Mouse (Mus musculus): ENCODE results near the gene Fzd1. TPM values are rescaled to one million over a fixed set of nuclear protein-coding genes. Genes with fewer than 3 reads are reported as not detected.

The Fzd1 gene
- 33.2 and 38.9 TPM in 2 replicates for polyA plus RNA-seq (2015; fragmentation: Nextera tagmentation; extraction: Ambion mirVana)

DNA sequence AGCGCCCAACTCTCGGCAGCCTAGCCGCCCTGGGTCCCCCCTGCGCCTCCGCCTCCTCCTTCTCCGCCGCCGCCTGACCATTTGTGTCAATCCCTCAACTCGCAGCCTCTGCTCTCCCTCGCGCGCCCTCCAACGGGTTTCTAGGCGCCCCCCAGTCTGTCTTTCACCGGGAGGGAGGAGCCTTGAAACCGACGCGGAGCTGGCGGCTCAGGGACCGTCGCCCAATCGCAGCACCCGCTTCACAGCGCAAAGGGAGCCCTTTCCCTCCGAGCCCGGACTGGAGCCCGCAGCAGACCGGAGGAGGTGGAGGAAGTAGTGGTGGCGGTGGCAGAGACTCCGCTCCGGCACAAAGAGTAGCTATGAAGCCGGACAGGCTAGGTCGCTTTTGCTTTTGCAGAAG lies at the start of gene Fzd1:
Fzd1 (minus strand) TSS at position 134 of the 400 bp plus-strand sequence.
- peak within 1 kb of the TSS; percentile 89 for H3K9ac ChIP-seq
- H3K4me3 ChIP-seq = peak within 1 kb of the TSS; percentile 88
- H3K27ac ChIP-seq = peak within 1 kb of the TSS; percentile 98
- no peaks in the 10 kb centered on the region for H3K27me3 ChIP-seq (replicated peaks)
- peaks cover 18% of the 10 kb centered on the region for H3K4me1 ChIP-seq
- H3K9me3 ChIP-seq = no peaks in the 10 kb centered on the region
- ATAC-seq (replicated peaks) = peak; percentile 95
- H3K36me3 ChIP-seq (replicated peaks) = no peaks in the 10 kb centered on the region
- WGBS = under 1% methylated on average over 33 of the region's 33 CpGs
- H3K4me2 ChIP-seq = peak within 1 kb of the TSS; percentile 89

DNA sequence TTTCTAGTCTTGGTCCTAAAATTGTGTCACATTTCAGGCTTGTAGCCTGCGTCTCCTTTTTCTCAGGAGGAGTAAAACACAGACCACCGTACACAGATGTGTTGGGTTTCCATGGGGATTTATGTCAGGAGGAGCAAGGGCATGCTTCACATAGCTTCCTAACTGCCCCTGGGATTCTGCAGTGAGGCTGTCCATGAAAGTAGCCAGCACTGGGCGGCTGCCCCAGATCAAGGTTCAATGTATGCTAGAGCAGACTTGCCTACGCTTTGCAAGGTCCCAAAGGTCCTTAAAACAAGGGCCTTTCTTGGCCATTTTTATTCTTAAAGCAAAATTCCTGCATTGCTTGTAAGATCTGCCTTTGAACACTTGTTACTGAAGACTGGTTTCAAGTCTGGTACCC lies 47.4 kb upstream of the Fzd1 start:
- H3K4me1 ChIP-seq = peaks cover 10% of the 10 kb centered on the region
- no peaks in the 10 kb centered on the region for H3K36me3 ChIP-seq (replicated peaks)
- ATAC-seq (replicated peaks) = no peak
- H3K9ac ChIP-seq = no peak overlapping the region
- H3K9me3 ChIP-seq = no peaks in the 10 kb centered on the region
- H3K4me3 ChIP-seq = no peak overlapping the region
- H3K4me2 ChIP-seq = no peak overlapping the region
- H3K27ac ChIP-seq = no peak overlapping the region
- H3K27me3 ChIP-seq (replicated peaks) = no peaks in the 10 kb centered on the region
- 50% methylated on average over 4 of the region's 4 CpGs for WGBS

DNA sequence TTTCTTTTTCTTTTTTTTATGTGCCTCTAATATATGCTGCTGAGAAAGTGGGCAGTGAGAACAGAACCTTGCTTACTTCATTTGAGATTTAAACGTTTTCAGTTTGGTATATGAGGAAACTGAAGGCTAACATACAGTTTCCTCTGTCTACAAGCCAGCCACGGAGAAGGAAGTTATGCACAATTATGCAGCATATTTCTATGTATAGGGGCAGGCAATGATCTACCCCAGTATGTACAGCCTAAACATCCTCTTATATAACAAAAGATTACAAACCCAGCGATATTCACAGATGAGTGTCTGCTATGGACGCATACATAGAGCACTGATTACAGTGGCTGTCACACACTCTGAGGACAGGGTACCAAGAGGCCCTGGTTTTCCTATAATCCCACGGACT lies 45.9 kb upstream of the Fzd1 start:
- Histone ChIP-seq H3K27ac (no peak overlapping the region), H3K4me2 (no peak overlapping the region), H3K4me3 (no peak overlapping the region), H3K9me3 (no peaks in the 10 kb centered on the region), H3K36me3 (replicated peaks) (no peaks in the 10 kb centered on the region), H3K27me3 (replicated peaks) (no peaks in the 10 kb centered on the region), H3K4me1 (peaks cover 10% of the 10 kb centered on the region), H3K9ac (no peak overlapping the region)
- ATAC-seq (replicated peaks) = no peak
- WGBS = 77% methylated on average over 5 of the region's 5 CpGs

DNA sequence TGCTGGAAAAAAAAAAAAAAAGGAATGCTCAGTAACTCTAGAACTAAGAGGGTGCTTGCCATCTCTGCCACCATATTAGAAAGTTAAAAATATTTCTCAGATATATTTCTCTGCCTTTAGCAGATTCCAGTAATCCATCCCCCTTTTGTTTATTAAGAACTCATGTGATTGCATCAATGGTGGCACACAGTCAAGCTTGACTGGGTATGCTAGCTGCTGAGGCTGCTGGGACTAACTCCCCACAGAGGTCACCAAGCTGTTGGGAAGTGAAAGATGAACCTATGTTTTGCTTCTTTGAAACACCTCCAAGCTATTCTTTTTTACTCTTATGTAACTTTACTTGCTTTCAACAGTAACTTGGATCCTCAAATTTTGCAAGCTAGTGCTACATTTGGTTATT lies 44.1 kb upstream of the Fzd1 start:
- ATAC-seq (replicated peaks) = no peak
- H3K9me3 ChIP-seq = no peaks in the 10 kb centered on the region
- no peaks in the 10 kb centered on the region for H3K36me3 ChIP-seq (replicated peaks)
- H3K27ac ChIP-seq = no peak overlapping the region
- no peak overlapping the region for H3K4me3 ChIP-seq
- no peaks in the 10 kb centered on the region for H3K27me3 ChIP-seq (replicated peaks)
- peaks cover 10% of the 10 kb centered on the region for H3K4me1 ChIP-seq
- H3K4me2 ChIP-seq = no peak overlapping the region
- no peak overlapping the region for H3K9ac ChIP-seq

DNA sequence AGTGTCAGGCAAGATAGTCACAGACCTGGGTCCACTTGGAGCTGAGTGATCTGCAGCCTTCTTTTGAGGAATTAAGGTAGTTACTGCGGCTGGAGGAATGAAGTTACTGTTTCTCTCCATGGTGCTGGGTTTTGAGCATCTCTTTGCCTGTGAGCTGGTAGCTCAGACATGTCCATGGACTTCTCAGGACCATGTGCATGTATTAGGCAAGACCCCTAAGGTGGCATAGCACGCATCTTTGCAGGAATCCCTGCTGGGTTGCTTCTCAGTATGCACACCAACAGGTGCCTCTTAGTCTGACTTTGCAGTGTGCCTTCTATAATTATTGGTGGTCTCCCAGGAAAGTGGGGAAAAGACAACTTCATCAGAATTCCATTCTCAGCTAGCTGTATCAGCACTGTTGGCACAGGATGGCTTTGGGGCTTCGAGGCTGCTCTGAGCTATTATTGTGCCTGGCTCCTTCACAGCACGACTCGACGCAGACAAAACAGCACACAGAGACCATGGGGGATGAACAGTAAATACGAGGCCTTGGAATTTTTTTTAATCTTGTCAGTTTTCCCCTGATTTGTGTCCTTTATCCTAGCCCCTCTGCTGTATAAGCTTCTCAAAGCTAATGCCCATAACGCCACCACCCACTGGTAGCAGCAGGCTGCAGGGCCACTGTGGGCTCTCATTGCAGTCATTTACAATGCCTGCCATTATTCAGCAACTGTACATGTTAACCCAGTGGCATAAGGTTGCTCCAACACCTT lies 43.4 kb upstream of the Fzd1 start:
- ATAC-seq (replicated peaks) = peak; percentile 80

DNA sequence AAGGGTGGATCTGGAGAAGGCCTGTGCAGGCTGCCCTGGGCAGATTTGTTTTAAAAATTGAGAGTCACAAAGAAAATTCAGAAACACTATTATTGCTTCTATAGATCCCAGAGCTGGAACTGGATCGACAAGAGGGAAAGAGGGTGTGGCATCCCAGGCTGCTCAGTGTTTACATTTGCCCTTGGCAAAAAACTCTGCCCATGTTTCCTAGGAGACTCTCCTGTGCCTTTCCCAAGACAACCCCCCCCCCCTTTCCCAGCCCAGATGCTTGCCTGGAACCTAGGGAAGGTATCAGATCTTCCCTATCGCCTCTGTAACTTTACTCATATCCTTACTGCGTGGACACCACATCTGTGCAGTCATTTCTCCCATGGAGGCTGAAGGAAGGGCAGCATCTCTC lies 33.4 kb upstream of the Fzd1 start:
- no peak overlapping the region for H3K9ac ChIP-seq
- H3K4me3 ChIP-seq = no peak overlapping the region
- 91% methylated on average over 3 of the region's 3 CpGs for WGBS
- no peak for ATAC-seq (replicated peaks)
- no peak overlapping the region for H3K27ac ChIP-seq
- H3K36me3 ChIP-seq (replicated peaks) = no peaks in the 10 kb centered on the region
- peaks cover 4% of the 10 kb centered on the region; the same call in 1 of the 2 replicates for H3K4me1 ChIP-seq
- H3K9me3 ChIP-seq = no peaks in the 10 kb centered on the region
- H3K4me2 ChIP-seq = no peak overlapping the region
- no peaks in the 10 kb centered on the region for H3K27me3 ChIP-seq (replicated peaks)

More for the DNA sequence above, 43.4 kb upstream of the Fzd1 start:
- H3K4me1 ChIP-seq = peaks cover 10% of the 10 kb centered on the region
- no peaks in the 10 kb centered on the region for H3K27me3 ChIP-seq (replicated peaks)
- no peak overlapping the region for H3K4me3 ChIP-seq
- H3K4me2 ChIP-seq = no peak overlapping the region
- 0 out of 2 replicates have a peak overlapping the region, but pooled peaks have one; percentile 40 for H3K27ac ChIP-seq
- no peaks in the 10 kb centered on the region for H3K36me3 ChIP-seq (replicated peaks)
- H3K9ac ChIP-seq = peak overlapping the region; percentile 14; the same call in 1 of the 2 replicates
- 29% methylated on average over 8 of the region's 8 CpGs for WGBS
- H3K9me3 ChIP-seq = no peaks in the 10 kb centered on the region

DNA sequence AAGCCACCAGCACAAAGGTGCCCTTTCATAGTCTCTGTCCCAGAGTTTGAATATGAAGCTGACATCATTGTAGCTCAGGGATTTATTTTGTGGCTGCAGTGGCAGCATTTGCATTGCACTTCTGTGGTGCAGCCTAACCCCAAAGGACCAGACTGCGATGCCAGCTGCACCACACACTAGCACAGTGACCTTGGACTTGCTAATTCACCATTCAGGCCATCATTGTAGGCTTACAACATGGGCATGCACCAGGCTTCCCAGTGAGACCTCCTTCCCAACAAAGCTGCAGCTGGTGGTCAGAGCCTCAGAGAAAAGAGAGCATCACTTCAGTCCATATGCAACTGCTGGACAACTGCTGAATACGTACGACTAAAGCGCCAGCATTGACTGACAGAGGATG lies 32.4 kb upstream of the Fzd1 start:
- Histone ChIP-seq H3K27ac (no peak overlapping the region), H3K27me3 (replicated peaks) (no peaks in the 10 kb centered on the region), H3K4me2 (no peak overlapping the region), H3K4me3 (no peak overlapping the region), H3K36me3 (replicated peaks) (no peaks in the 10 kb centered on the region), H3K9me3 (no peaks in the 10 kb centered on the region), H3K9ac (no peak overlapping the region), H3K4me1 (peaks cover 4% of the 10 kb centered on the region; the same call in 1 of the 2 replicates)
- 60% methylated on average over 4 of the region's 4 CpGs for WGBS
- ATAC-seq (replicated peaks) = no peak

DNA sequence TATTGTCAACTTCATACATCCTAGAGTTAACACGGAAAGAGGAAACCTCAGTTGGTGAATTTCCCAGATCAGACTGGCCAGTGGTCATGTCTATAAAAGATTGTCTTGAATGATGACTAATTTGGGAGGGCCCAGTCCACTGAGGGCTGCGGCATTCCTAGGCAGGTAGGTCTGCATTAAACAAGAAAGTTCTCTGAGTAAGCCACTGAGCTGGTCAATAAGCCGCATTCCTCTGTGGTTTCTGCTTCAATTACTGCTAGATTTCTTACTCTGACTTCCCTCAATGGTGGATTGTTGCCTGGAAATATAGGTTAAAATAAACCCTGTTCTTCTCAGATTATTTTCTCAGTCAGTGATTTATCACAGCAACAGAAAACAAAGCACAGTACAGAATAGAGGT lies 30.6 kb upstream of the Fzd1 start:
- H3K4me3 ChIP-seq = no peak overlapping the region
- H3K9ac ChIP-seq = no peak overlapping the region
- no peaks in the 10 kb centered on the region for H3K36me3 ChIP-seq (replicated peaks)
- H3K9me3 ChIP-seq = no peaks in the 10 kb centered on the region
- H3K27me3 ChIP-seq (replicated peaks) = no peaks in the 10 kb centered on the region
- H3K4me2 ChIP-seq = no peak overlapping the region
- H3K4me1 ChIP-seq = peaks cover 4% of the 10 kb centered on the region; the same call in 1 of the 2 replicates
- no peak overlapping the region for H3K27ac ChIP-seq
- WGBS = 90% methylated on average over 3 of the region's 3 CpGs
- ATAC-seq (replicated peaks) = no peak

DNA sequence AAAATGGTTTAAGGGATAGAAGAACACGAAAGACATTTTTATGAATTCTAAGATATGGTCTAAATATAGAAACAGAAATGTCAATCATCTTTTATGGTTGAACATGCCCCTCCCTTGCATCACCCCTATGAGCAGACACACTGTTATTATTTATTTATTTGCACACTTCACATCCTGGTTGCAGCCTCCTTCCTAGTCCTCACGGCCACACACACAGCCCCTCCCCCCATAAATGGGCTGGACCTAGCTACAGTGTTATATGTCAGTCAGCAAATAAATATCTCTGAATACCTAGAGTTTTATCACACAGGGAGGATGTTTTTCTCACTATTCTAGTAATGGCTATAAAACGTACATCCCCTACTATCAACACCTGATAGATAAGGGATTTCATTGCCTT lies 29.0 kb upstream of the Fzd1 start:
- no peaks in the 10 kb centered on the region for H3K9me3 ChIP-seq
- no peaks in the 10 kb centered on the region for H3K27me3 ChIP-seq (replicated peaks)
- WGBS = 83% methylated on average over 3 of the region's 3 CpGs
- no peak overlapping the region for H3K4me3 ChIP-seq
- no peaks in the 10 kb centered on the region for H3K36me3 ChIP-seq (replicated peaks)
- no peak overlapping the region for H3K4me2 ChIP-seq
- H3K9ac ChIP-seq = no peak overlapping the region
- ATAC-seq (replicated peaks) = no peak
- no peak overlapping the region for H3K27ac ChIP-seq
- H3K4me1 ChIP-seq = peaks cover 7% of the 10 kb centered on the region; the same call in 1 of the 2 replicates

DNA sequence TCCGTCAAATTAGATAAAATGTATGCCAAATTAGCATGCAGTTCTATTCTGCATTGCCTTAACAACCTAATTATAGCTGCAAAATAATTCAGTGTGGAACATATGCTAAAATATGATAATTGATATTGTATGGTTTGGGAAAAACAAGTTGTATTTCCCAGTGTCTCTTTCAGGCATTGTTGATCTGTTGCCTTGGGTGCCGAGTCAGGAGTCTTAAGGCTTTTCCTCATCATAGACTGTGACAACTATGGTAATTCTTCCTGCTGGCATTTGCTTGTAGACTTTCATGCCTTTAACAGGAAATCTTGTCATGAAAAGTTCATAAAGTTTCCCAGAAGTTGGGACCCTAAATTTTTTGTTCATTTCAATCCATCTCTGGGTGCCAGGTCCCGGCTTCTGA lies 20.4 kb upstream of the Fzd1 start:
- Histone ChIP-seq H3K4me3 (no peak overlapping the region), H3K27me3 (replicated peaks) (no peaks in the 10 kb centered on the region), H3K9me3 (no peaks in the 10 kb centered on the region), H3K9ac (no peak overlapping the region), H3K4me2 (no peak overlapping the region), H3K4me1 (peaks cover 6% of the 10 kb centered on the region; the same call in 1 of the 2 replicates), H3K27ac (no peak overlapping the region), H3K36me3 (replicated peaks) (no peaks in the 10 kb centered on the region)
- 68% methylated on average over 3 of the region's 3 CpGs for WGBS
- ATAC-seq (replicated peaks) = no peak

DNA sequence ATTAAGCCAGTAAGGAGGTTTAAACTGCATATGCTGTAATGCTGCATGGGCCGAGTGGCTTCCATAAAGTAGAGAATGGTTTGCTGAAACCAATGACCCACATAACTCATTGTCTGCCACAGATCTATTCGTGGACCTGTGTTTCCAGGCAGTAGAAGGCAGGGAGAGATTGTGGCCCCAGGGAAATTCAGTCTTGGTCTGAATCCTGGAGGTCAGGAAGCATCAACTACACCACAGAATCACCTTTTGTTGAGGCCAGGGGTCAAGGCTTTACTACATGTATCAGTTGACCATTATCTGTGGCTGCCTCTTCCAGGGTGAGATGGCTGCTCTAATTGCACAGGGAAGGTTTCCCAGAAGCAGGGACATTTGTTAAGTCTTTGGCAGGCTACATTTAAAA lies 18.7 kb upstream of the Fzd1 start:
- no peak overlapping the region for H3K27ac ChIP-seq
- no peak for ATAC-seq (replicated peaks)
- no peaks in the 10 kb centered on the region for H3K36me3 ChIP-seq (replicated peaks)
- H3K9ac ChIP-seq = no peak overlapping the region
- no peak overlapping the region for H3K4me2 ChIP-seq
- H3K27me3 ChIP-seq (replicated peaks) = no peaks in the 10 kb centered on the region
- 72% methylated on average over 2 of the region's 2 CpGs for WGBS
- no peaks in the 10 kb centered on the region for H3K9me3 ChIP-seq
- no peak overlapping the region for H3K4me3 ChIP-seq
- H3K4me1 ChIP-seq = 0 out of 2 replicates have a peak, but pooled peaks cover 3% of the 10 kb centered on the region

DNA sequence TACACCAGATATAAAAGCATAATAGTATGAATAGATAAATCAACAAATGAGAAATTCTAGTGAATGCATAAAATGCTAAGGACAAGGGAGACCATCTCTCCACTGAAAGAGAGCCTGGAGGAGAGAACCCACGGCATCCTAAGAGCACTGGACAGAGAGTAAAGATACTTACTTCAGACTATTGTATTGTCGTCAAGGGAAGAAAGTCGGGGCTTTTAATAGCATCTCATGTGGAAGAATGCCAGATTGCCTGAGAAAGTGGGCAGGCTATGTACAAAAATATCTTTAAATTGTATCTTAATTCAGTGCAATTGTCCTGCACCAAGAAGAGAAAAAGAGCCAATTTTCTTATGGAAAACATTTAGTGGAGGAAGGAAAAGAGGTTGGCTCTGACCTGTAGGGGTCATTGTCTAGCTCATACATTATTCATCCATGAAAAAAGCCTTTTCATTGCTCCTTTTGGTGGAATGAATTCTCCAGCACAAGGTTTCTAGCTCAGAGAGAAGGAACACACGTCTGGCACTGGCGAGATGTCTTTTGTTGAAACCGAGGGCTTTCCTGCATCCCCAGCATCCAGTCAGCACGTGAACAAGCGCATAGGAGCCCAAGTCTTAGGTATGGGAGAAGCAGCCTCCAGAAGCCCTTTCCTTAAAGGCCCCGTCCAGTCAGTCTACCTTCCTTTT lies 15.4 kb upstream of the Fzd1 start:
- no peak overlapping the region for H3K4me2 ChIP-seq
- no peaks in the 10 kb centered on the region for H3K36me3 ChIP-seq (replicated peaks)
- 0 out of 2 replicates have a peak, but pooled peaks have one; percentile 54 for ATAC-seq (replicated peaks)
- H3K4me1 ChIP-seq = 0 out of 2 replicates have a peak, but pooled peaks cover 3% of the 10 kb centered on the region
- WGBS = 15% methylated on average over 9 of the region's 9 CpGs
- 0 out of 2 replicates have a peak overlapping the region, but pooled peaks have one; percentile 15 for H3K27ac ChIP-seq
- no peak overlapping the region for H3K4me3 ChIP-seq
- no peaks in the 10 kb centered on the region for H3K27me3 ChIP-seq (replicated peaks)
- no peaks in the 10 kb centered on the region for H3K9me3 ChIP-seq
- no peak overlapping the region for H3K9ac ChIP-seq

Data from midbrain, embryonic 15.5 days (tissue).